Mouse (Mus musculus) liver, postnatal 0 days (tissue): Measurements from ENCODE around the gene Rexo5.

Experiments used
- CTCF ChIP-seq: sonication (generic); IDR thresholded peaks from 2 replicates; pipeline ENCODE4 v1.5.1; 2016; ENCODE audit warnings: antibody characterized with exemption, low read depth
- EP300 ChIP-seq: IDR thresholded peaks from 2 replicates; pipeline ENCODE4 v1.6.1; 2016; ENCODE audit warnings: antibody characterized with exemption, low read depth, mild to moderate bottlenecking

GRCm38 (mm10) chr7:119835371-119835770, 41.6 kb downstream of the Rexo5 start:
- no peak for TF ChIP-seq CTCF
- TF ChIP-seq EP300 = no peak
